Mouse (Mus musculus) lung, embryonic 14.5 days (tissue): Measurements from ENCODE around the gene Bhlhe40. TPM values are rescaled to one million over a fixed set of nuclear protein-coding genes. Genes with fewer than 3 reads are reported as not detected.
A peak's percentile ranks its signal among the peaks of the same experiment; 100 is the strongest.

Source experiments
- ATAC-seq: fragments of 200-750 bp; cut with Nextera tagmentation; 2 replicates; pipeline ENCODE4 v1.8.0; 2017; ENCODE audit warnings: mild to moderate bottlenecking, moderate TSS enrichment, moderate library complexity; ENCODE audit not compliant: insufficient read depth
- DNase-seq: peaks from one replicate; pipeline ENCODE4 v3.0.0-alpha.2; 2015
- H3K27ac ChIP-seq: fragments of 300-500 bp; sonication (generic); 2 replicates; pipeline ENCODE4 v1.5.1; 2014; ENCODE audit warnings: low read depth, mild to moderate bottlenecking, moderate library complexity
- H3K27me3 ChIP-seq: fragments of 300-500 bp; sonication (generic); 2 replicates; pipeline ENCODE4 v1.6.1; 2014; ENCODE audit warnings: low read length, control low read depth; ENCODE audit not compliant: insufficient read depth
- H3K36me3 ChIP-seq: fragments of 300-500 bp; sonication (generic); 2 replicates; pipeline ENCODE4 v1.6.1; 2014; ENCODE audit warnings: control low read depth; ENCODE audit not compliant: insufficient read depth
- H3K4me1 ChIP-seq: fragments of 300-500 bp; sonication (generic); 2 replicates; pipeline ENCODE4 v1.6.1; 2014; ENCODE audit warnings: antibody characterized with exemption, control low read depth; ENCODE audit not compliant: insufficient read depth
- H3K4me2 ChIP-seq: fragments of 300-500 bp; sonication (generic); 2 replicates; pipeline ENCODE4 v1.6.1; 2014; ENCODE audit warnings: mild to moderate bottlenecking
- H3K4me3 ChIP-seq: fragments of 300-500 bp; sonication (generic); 2 replicates; pipeline ENCODE4 v1.5.1; 2014; ENCODE audit warnings: low read depth, low read length
- H3K9ac ChIP-seq: fragments of 300-500 bp; sonication (generic); 2 replicates; pipeline ENCODE4 v1.6.1; 2014
- H3K9me3 ChIP-seq: fragments of 300-500 bp; sonication (generic); 2 replicates; pipeline ENCODE4 v1.6.1; 2016; ENCODE audit warnings: low read depth, low read length, control low read depth
- CTCF ChIP-seq: IDR thresholded peaks from 2 replicates; pipeline ENCODE4 v1.5.1; 2016; ENCODE audit warnings: antibody characterized with exemption, low read depth
- WGBS: fragments of 180-500 bp; shearing (Covaris S2); extraction: QIAGEN DNeasy Blood & Tissue Kit; methylation state at CpG from one replicate; pipeline ENCODE4 v1.1.7; 2014; 5-methylcytosine and 5-hydroxymethylcytosine counted together
- polyA plus RNA-seq: library from polyadenylated mRNA; unstranded; fragments of >200 nt; fragmentation: Nextera tagmentation; extraction: Ambion mirVana; gene quantifications from 2 replicates; pipeline ENCODE4 v1.2.1, GENCODE M21; 2014

Gene Bhlhe40
- polyA plus RNA-seq, 1 experiment from 2014 or later, result 8.8 TPM

DNA sequence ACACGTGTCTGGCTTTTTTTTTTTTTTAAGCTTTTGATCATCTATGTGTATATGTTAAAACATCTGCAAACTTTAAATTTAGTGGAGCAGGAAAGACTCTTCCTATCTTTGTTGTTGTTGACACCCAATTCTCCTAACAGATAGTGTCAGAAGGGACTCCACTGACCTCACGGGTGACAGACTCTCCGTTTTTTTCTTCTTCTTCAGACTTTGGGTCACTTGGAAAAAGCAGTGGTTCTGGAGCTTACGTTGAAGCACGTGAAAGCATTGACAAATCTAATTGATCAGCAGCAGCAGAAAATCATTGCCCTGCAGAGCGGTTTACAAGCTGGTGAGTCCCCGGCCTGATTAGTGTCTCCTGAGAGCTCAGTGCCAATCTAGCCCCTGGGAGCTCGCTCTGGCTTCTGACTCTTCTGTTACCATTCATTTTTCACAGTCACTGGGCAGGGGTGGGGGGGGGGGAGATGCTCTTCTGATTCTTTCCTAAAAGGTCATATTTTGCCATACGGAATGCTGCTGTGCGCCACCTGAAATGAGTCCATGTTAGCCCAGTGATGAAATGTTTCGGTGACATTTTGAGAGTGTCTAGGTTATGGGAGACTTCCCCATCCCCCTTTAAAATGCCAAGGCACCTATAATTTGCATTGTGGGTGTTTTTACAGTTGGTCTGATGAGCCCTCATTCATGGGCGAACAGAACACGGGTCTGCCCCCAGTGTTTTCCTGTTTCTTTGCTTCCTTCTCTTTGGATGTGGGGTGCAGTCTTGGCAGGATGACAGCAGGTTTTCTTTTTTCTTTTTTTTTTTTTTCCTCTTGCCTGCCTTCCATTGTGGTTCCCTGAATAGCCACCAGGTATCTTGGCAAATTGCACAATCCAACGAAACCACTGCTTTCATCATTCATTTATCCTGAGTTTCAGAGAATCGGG lies 2.1 kb downstream of the Bhlhe40 start:
- no peak for ATAC-seq
- H3K4me1 ChIP-seq, result peaks cover 2% of the 10 kb centered on the region
- no peak overlapping the region for H3K4me3 ChIP-seq
- TF ChIP-seq CTCF, result no peak
- peak overlapping the region; percentile 93; the same call in 1 of the 2 replicates for H3K4me2 ChIP-seq
- no peak overlapping the region for H3K9ac ChIP-seq
- H3K27ac ChIP-seq, result no peak overlapping the region
- 63% methylated on average over 15 of the region's 15 CpGs for WGBS
- H3K9me3 ChIP-seq, result no peaks in the 10 kb centered on the region
- H3K36me3 ChIP-seq, result peaks cover 15% of the 10 kb centered on the region
- no peaks in the 10 kb centered on the region for H3K27me3 ChIP-seq
- DNase-seq, result no peak

- DNase-seq (no peak), ATAC-seq (no peak)
- peaks cover 15% of the 10 kb centered on the region for H3K36me3 ChIP-seq
- no peak overlapping the region for H3K4me3 ChIP-seq
- TF ChIP-seq CTCF, result no peak
- H3K27ac ChIP-seq, result no peak overlapping the region
- no peaks in the 10 kb centered on the region for H3K9me3 ChIP-seq
- H3K9ac ChIP-seq, result no peak overlapping the region
- H3K4me2 ChIP-seq, result peak overlapping the region; percentile 3; the same call in 1 of the 2 replicates
- no peaks in the 10 kb centered on the region for H3K27me3 ChIP-seq
- WGBS, result 75% methylated on average over 8 of the region's 8 CpGs
- peaks cover 6% of the 10 kb centered on the region for H3K4me1 ChIP-seq
These were observed 3.1 kb downstream of the Bhlhe40 start for GRCm38 (mm10) chr6:108663241-108664194.

GRCm38 (mm10) chr6:108664533-108665150 lies 4.2 kb downstream of the Bhlhe40 start:
- Histone ChIP-seq H3K27me3 (0 out of 2 replicates have a peak, but pooled peaks cover 1% of the 10 kb centered on the region), H3K36me3 (peaks cover 15% of the 10 kb centered on the region), H3K4me3 (no peak overlapping the region), H3K9me3 (no peaks in the 10 kb centered on the region), H3K27ac (no peak overlapping the region), H3K9ac (no peak overlapping the region), H3K4me1 (peaks cover 11% of the 10 kb centered on the region), H3K4me2 (no peak overlapping the region)
- no peak for DNase-seq
- TF ChIP-seq CTCF, result no peak
- ATAC-seq, result no peak
- WGBS, result 83% methylated on average over 24 of the region's 24 CpGs

GRCm38 (mm10) chr6:108665587-108665986 lies 5.2 kb downstream of the Bhlhe40 start:
- Histone ChIP-seq H3K27me3 (0 out of 2 replicates have a peak, but pooled peaks cover 3% of the 10 kb centered on the region), H3K4me2 (no peak overlapping the region), H3K9ac (no peak overlapping the region), H3K4me1 (peaks cover 11% of the 10 kb centered on the region), H3K27ac (no peak overlapping the region), H3K9me3 (no peaks in the 10 kb centered on the region), H3K36me3 (peaks cover 15% of the 10 kb centered on the region), H3K4me3 (no peak overlapping the region)
- TF ChIP-seq CTCF, result no peak
- WGBS, result 61% methylated on average over 5 of the region's 5 CpGs
- ATAC-seq, result no peak
- DNase-seq, result no peak

DNA sequence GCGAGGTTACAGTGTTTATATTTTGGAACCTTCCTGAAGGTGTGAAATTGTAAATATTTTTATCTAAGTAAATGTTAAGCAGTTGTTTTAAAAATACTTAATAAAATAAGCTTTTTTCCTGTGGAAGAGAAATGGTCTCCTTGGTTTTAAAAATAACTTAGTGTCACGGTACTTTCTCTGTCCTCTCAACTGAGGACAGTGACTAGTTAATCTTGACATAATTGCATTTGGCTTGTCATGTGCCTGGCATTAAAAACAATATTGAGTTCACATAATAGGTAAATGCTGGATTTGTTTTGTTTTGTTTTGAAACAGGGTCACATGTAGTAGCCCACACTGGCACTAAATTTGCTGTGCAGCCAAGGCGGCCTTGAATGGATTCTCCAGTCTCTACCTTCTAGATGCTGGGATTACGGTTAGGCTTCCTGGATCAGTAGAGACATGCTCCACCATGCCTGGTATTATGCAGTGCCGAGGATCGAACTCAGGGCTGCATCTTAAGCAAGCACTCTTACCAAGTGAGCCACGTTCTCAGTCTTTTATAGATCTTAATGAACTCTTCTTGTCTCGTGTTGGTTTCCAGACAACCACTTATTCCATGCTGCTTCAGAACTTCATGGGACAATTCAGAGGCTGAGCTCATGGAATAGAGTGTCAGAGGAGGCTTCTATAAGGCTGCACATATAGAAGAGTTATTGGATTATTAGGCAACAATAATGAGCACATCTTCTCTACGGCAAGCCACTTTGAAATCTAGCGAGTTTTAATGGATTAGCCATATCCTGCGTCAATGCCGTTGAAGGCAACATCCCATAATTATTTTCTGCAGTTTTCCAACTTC lies 6.4 kb downstream of the Bhlhe40 start:
- no peaks in the 10 kb centered on the region for H3K9me3 ChIP-seq
- DNase-seq, result no peak
- H3K4me2 ChIP-seq, result no peak overlapping the region
- ATAC-seq, result no peak
- WGBS, result 84% methylated on average over 12 of the region's 12 CpGs
- H3K36me3 ChIP-seq, result peaks cover 15% of the 10 kb centered on the region
- H3K27me3 ChIP-seq, result 0 out of 2 replicates have a peak, but pooled peaks cover 3% of the 10 kb centered on the region
- no peak overlapping the region for H3K4me3 ChIP-seq
- TF ChIP-seq CTCF, result no peak
- H3K4me1 ChIP-seq, result peaks cover 11% of the 10 kb centered on the region
- no peak overlapping the region; the same call in 1 of the 2 replicates for H3K27ac ChIP-seq
- H3K9ac ChIP-seq, result no peak overlapping the region

DNA sequence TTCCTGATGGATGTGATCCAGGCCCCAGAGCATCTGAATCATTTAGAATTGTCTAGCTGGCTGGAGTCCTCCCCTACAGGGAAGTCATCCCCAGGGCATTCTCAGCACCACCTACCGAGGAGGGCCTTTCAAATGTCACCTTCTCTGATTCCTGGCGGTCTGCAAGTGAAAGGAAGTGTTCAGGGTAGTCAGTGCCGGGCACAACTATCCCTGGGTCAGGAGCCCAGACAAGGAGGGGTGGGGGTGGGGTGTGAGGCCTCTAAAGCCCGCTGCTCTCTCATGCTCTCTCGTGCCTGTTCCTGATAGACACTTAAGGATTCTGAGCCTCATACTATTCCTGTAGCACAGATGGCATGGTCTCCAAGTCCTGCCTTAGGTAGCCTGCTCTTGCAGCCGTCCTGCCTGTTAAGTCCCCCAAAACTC lies 7.2 kb downstream of the Bhlhe40 start:
- TF ChIP-seq CTCF, result no peak
- Histone ChIP-seq H3K4me2 (peak overlapping the region; percentile 58), H3K27ac (peak overlapping the region; percentile 90), H3K9ac (no peak overlapping the region), H3K27me3 (0 out of 2 replicates have a peak, but pooled peaks cover 3% of the 10 kb centered on the region), H3K4me1 (peaks cover 11% of the 10 kb centered on the region), H3K9me3 (no peaks in the 10 kb centered on the region), H3K4me3 (no peak overlapping the region; the same call in 1 of the 2 replicates), H3K36me3 (peaks cover 15% of the 10 kb centered on the region)
- ATAC-seq (peak; percentile 26), DNase-seq (peak; percentile 27)
- 23% methylated on average over 6 of the region's 6 CpGs for WGBS
